Mouse (Mus musculus): ENCODE data around the gene Gbx1.

GRCm38 (mm10) chr5:24537618-24538017, 10.6 kb upstream of the Gbx1 start:
- TF ChIP-seq CTCF (IDR thresholded peaks at IDR 0.05; ENCODE audit: extremely low read depth, insufficient read length, insufficient replicate concordance, low read depth, low read length): no peak
- no peak for TF ChIP-seq POLR2A (IDR thresholded peaks at IDR 0.05; ENCODE audit: low read depth, low read length)
